In genomic region chr5:24484963-24485362, GRCm38 (mm10) we compare ENCODE assay signal across 8 mouse cellular contexts. TPM values are rescaled to one million over a fixed set of nuclear protein-coding genes. Genes with fewer than 3 reads are reported as not detected.
DNase-seq lines count a peak whose midpoint lies in the region; ATAC-seq and TF ChIP-seq lines count a peak whose summit lies in the region.

No protein-coding gene starts in this region.

- peaks cover 30% of the 10 kb centered on the region for H3K27me3 ChIP-seq in embryonic facial prominence, embryonic 10.5 days (replicated peaks; ENCODE audit: low read depth, poor library complexity, severe bottlenecking)
- no peaks in the 10 kb centered on the region for H3K27me3 ChIP-seq in liver, postnatal 0 days (ENCODE audit: insufficient read depth, low read length)

- no peaks in the 10 kb centered on the region for H3K9me3 ChIP-seq in embryonic facial prominence, embryonic 10.5 days
- no peaks in the 10 kb centered on the region for H3K9me3 ChIP-seq in liver, postnatal 0 days (ENCODE audit: low read length)

- no peak overlapping the region; the same call in 1 of the 2 replicates for H3K9ac ChIP-seq in liver, postnatal 0 days (replicated peaks)

- peak overlapping the region; percentile 41 for H3K4me3 ChIP-seq in embryonic facial prominence, embryonic 10.5 days
- H3K4me3 ChIP-seq in liver, postnatal 0 days (ENCODE audit: low read depth, low read length), result no peak overlapping the region

- ATAC-seq in liver, postnatal 0 days, result no peak

- peaks cover 94% of the 10 kb centered on the region for H3K36me3 ChIP-seq in embryonic facial prominence, embryonic 10.5 days (replicated peaks)
- H3K36me3 ChIP-seq in liver, postnatal 0 days (replicated peaks; ENCODE audit: insufficient read depth, low read length), result peaks cover 31% of the 10 kb centered on the region

- peaks cover 63% of the 10 kb centered on the region for H3K4me1 ChIP-seq in embryonic facial prominence, embryonic 10.5 days
- 0 out of 2 replicates have a peak, but pooled peaks cover 3% of the 10 kb centered on the region for H3K4me1 ChIP-seq in liver, postnatal 0 days (ENCODE audit: insufficient read depth)

- TF ChIP-seq EP300 in liver, postnatal 0 days (IDR thresholded peaks at IDR 0.05; ENCODE audit: low read depth), result no peak

- peak overlapping the region; percentile 66 for H3K27ac ChIP-seq in embryonic facial prominence, embryonic 10.5 days (replicated peaks)
- H3K27ac ChIP-seq in liver, postnatal 0 days (ENCODE audit: low read depth), result no peak overlapping the region

- 11% methylated on average over 22 of the region's 22 CpGs for whole genome bisulfite sequencing in embryonic facial prominence, embryonic 10.5 days
- 76% methylated on average over 22 of the region's 22 CpGs for WGBS in liver, postnatal 0 days (ENCODE audit: insufficient replicate concordance)

- H3K4me2 ChIP-seq in liver, postnatal 0 days (ENCODE audit: low read depth, low read length), result peak overlapping the region; percentile 59

- peak; percentile 48 for DNase-seq in cerebellum, adult 9-11 months
- no peak for DNase-seq in cerebellum, postnatal 36 days
- DNase-seq in embryonic facial prominence, embryonic 10.5 days (ENCODE audit: low spot score), result peak; percentile 50
- DNase-seq in kidney, adult 9 months, result peak; percentile 45
- no peak for DNase-seq in liver, postnatal 0 days
- DNase-seq in adrenal gland, postnatal 36 days, result no peak
- no peak for DNase-seq in left cerebral cortex, postnatal 10 days (ENCODE audit: extremely low spot score in 1 of 2, low spot score in 2 of 2)
- no peak for DNase-seq in lung, postnatal 14 days

- intact Hi-C loops in left cerebral cortex, postnatal 10 days (cut with DNase I), result loop anchor here (10.0 kb wide), 1 partner anchor 170 kb away; no protein-coding TSS in a partner anchor

- TF ChIP-seq CTCF in liver, postnatal 0 days (IDR thresholded peaks at IDR 0.05; ENCODE audit: low read depth), result no peak

RNA-seq across cellular contexts. Expression of gene Agap3, which starts 33.0 kb away (rescaled TPM):
- polyA plus RNA-seq in embryonic facial prominence, embryonic 10.5 days (2016; fragmentation: Nextera tagmentation; extraction: Ambion mirVana), result 30.8 and 36.6 TPM in 2 replicates
- polyA plus RNA-seq in liver, postnatal 0 days (2015; fragmentation: Nextera tagmentation; extraction: Ambion mirVana), result 8.3 and 9.1 TPM in 2 replicates
- 10 to 100 TPM; 83.0 to 83.1 TPM for total RNA-seq in adrenal gland, postnatal 36 days (2021)
- 100 to 1,000 TPM; 488 to 490 TPM for total RNA-seq in left cerebral cortex, postnatal 10 days (2021)

RNA-seq across cellular contexts. Expression of gene Tmub1, which starts 37.3 kb away (rescaled TPM):
- 24.7 and 25.0 TPM in 2 replicates for polyA plus RNA-seq in embryonic facial prominence, embryonic 10.5 days (2016; fragmentation: Nextera tagmentation; extraction: Ambion mirVana)
- polyA plus RNA-seq in liver, postnatal 0 days (2015; fragmentation: Nextera tagmentation; extraction: Ambion mirVana), result 5.2 and 5.5 TPM in 2 replicates
- 10 to 100 TPM; 11.0 to 16.2 TPM for total RNA-seq in adrenal gland, postnatal 36 days (2021)
- 10 to 100 TPM; 29.1 to 29.4 TPM for total RNA-seq in left cerebral cortex, postnatal 10 days (2021)

RNA-seq across cellular contexts. Expression of gene Fastk, which starts 39.9 kb away (rescaled TPM):
- 100 and 109 TPM in 2 replicates for polyA plus RNA-seq in embryonic facial prominence, embryonic 10.5 days (2016; fragmentation: Nextera tagmentation; extraction: Ambion mirVana)
- 40.6 and 46.9 TPM in 2 replicates for polyA plus RNA-seq in liver, postnatal 0 days (2015; fragmentation: Nextera tagmentation; extraction: Ambion mirVana)
- total RNA-seq in adrenal gland, postnatal 36 days (2021), result 10 to 100 TPM; 89.8 to 91.1 TPM
- 100 to 1,000 TPM in 1 of 2 experiments, 10 to 100 TPM in 1; 96.6 to 105 TPM for total RNA-seq in left cerebral cortex, postnatal 10 days (2021)

RNA-seq across cellular contexts. Expression of gene Gbx1, which starts 42.0 kb away (rescaled TPM):
- polyA plus RNA-seq in embryonic facial prominence, embryonic 10.5 days (2016; fragmentation: Nextera tagmentation; extraction: Ambion mirVana), result 0.34 and 0.99 TPM in 2 replicates
- not detected in 2 replicates for polyA plus RNA-seq in liver, postnatal 0 days (2015; fragmentation: Nextera tagmentation; extraction: Ambion mirVana)
- total RNA-seq in adrenal gland, postnatal 36 days (2021), result not detected
- total RNA-seq in left cerebral cortex, postnatal 10 days (2021), result under 1 TPM; 0.18 to 0.26 TPM

RNA-seq across cellular contexts. Expression of gene Asb10, which starts 55.8 kb away (rescaled TPM):
- 0.29 TPM in 1 of 2 replicates, not detected in the other for polyA plus RNA-seq in embryonic facial prominence, embryonic 10.5 days (2016; fragmentation: Nextera tagmentation; extraction: Ambion mirVana)
- polyA plus RNA-seq in liver, postnatal 0 days (2015; fragmentation: Nextera tagmentation; extraction: Ambion mirVana), result 0.06 and 0.14 TPM in 2 replicates
- total RNA-seq in adrenal gland, postnatal 36 days (2021), result under 1 TPM in 1 of 2 experiments, not detected in 1; 0.49 TPM
- under 1 TPM; 0.24 to 0.45 TPM for total RNA-seq in left cerebral cortex, postnatal 10 days (2021)

Comparison
In these comparisons a context has a peak if more than half of its experiments do, and no peak if none do; other contexts are left out.
1. DNase-seq: peak in cerebellum, adult 9-11 months (single experiment), embryonic facial prominence, embryonic 10.5 days (single experiment) and kidney, adult 9 months (single experiment); none in cerebellum, postnatal 36 days (0 of 2), liver, postnatal 0 days (single experiment), adrenal gland, postnatal 36 days (0 of 2), left cerebral cortex, postnatal 10 days (0 of 2) and lung, postnatal 14 days (single experiment).
2. RNA of gene Agap3, which starts 33.0 kb away (total RNA-seq): 488 to 490 TPM in left cerebral cortex, postnatal 10 days; 83.0 to 83.1 TPM in adrenal gland, postnatal 36 days; every median in the first group is over 4 times any median in the second.